Mouse (Mus musculus): Measurements from ENCODE around the gene Rbx1. TPM values are rescaled to one million over a fixed set of nuclear protein-coding genes. Genes with fewer than 3 reads are reported as not detected.
A peak's percentile ranks its signal among the peaks of the same experiment; 100 is the strongest.
"Not testable (repeated sequence)": the region's sequence is repeated elsewhere in the genome, so short reads cannot be mapped to it uniquely, and the experiment has no call there.

The Rbx1 gene
- total RNA-seq, 2 experiments from 2014 or later, result 124 to 137 TPM

DNA sequence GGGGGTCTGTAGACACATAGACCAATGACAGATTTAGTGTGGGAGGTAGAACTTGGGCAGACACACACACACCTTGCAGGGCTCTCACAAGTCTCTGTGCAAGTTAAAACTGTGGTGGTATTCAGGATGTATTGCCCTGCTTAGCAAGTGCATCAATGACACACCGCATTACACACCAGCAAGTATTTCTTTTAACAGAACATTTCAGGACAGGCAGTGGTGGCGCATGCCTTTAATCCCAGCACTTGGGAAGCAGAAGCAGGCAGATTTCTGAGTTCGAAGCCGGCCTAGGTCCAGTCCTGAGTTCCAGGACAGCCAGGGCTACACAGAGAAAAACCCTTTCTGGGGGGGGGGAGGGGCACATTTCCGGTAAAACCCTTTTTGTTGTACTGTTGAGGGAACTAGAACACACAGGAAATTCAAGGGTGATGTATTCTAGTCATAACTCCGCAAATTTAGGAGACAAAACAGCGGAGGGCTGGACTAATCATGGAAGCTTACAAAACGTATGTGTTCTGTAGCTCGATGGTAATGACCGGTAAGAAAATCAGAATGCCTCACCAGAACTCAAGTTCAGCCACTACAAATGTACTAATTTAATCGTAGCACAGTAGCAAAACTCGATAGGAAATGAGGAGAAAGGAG, 958 bp upstream of the Rbx1 start:
- no peak for TF ChIP-seq CTCF (conservative IDR thresholded peaks at IDR 0.05)
- no peak for DNase-seq (ENCODE audit: low spot score in 2 of 2)
- H3K27ac ChIP-seq, result peak overlapping the region; percentile 96

DNA sequence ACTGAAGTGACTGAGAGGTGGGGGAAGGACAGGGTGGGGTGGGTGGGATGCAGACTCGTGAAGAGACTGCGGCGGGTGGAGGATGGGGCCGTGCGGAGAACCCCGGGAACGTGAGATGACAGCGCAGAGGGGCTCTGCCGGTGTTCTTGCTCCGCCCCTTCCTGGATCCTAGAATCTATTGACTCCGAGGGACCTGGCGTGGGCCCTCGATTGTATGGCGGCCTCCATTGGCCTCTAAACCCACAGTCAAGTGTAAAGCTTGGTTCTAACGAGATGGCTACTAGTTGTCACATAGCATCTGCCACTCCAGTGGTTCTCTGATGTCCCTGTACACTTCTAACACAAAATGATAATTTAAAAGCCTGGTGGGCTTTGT, 630 bp downstream of the Rbx1 start:
- no peak for TF ChIP-seq CTCF (conservative IDR thresholded peaks at IDR 0.05)
- DNase-seq (ENCODE audit: low spot score in 2 of 2), result no peak
- peak overlapping the region; percentile 78 for H3K4me3 ChIP-seq
- H3K27ac ChIP-seq, result peak overlapping the region; percentile 96

More for the DNA sequence above, 958 bp upstream of the Rbx1 start:
- H3K4me3 ChIP-seq, result peak overlapping the region; percentile 78

DNA sequence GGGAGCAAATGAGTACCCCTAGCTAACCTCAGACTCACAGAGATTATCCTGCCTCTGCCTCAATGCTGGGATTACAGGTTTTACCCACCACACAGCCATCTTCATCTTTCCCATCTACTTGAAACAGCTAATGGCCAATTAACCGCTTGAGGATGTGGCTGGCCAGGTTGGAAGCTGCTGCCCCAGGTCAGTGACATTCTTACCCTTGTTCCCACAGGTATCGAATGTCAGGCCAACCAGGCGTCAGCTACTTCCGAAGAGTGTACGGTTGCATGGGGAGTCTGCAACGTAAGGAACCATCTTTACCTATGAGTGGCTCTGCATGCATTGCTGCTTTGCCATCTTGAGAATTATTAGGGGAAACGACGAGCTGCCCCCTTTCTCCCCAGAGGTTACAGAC, 4.6 kb downstream of the Rbx1 start:
- TF ChIP-seq CTCF (conservative IDR thresholded peaks at IDR 0.05), result no peak
- no peak overlapping the region for H3K27ac ChIP-seq
- H3K4me3 ChIP-seq, result no peak overlapping the region
- no peak for DNase-seq (ENCODE audit: low spot score in 2 of 2)

DNA sequence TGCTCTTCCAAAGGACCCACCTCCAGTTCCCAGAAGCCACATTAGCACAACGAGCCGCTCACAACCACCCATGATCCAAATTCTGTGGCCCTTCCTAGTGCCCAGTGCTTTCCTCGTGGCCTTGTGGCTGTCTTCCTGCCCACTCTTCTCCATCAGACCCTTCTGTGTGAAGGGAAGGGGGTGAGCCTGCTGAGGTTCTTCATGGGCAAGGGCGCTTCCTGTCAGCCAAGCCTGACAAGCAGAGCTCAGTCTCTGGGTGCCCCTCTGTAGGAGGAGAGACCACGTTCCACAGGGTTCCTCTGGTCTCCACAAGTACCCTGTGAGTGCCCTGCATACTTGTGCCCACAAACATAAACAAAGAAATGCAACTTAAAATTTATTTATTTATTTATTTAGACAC, 6.2 kb downstream of the Rbx1 start:
- TF ChIP-seq CTCF (conservative IDR thresholded peaks at IDR 0.05), result no peak
- no peak overlapping the region for H3K27ac ChIP-seq
- H3K4me3 ChIP-seq, result no peak overlapping the region
- DNase-seq (ENCODE audit: low spot score in 2 of 2), result no peak

DNA sequence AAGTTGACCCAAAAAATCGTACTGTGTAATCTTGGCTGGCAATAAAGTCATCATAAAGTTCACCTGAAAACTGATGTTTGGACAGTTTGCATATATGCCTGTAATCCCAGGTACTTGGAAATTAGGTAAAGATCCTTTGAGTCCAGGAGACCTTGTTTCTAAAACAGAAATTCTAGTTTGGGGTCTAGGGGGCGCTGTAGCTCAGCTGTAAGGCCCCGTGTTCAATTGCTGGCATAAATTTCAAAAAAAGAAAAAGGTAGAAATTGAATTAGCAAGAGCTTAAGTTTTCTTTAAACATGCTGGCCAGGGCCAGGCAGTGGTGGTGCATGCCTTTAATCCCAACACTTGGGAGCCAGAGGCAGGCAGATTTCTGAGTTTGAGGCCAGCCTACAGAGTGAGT, 9.6 kb downstream of the Rbx1 start:
- no peak overlapping the region for H3K4me3 ChIP-seq
- peak in 1 of 2 experiments; percentile 37 for DNase-seq (ENCODE audit: low spot score in 2 of 2)
- TF ChIP-seq CTCF (conservative IDR thresholded peaks at IDR 0.05), result peak; percentile 83
- no peak overlapping the region for H3K27ac ChIP-seq

DNA sequence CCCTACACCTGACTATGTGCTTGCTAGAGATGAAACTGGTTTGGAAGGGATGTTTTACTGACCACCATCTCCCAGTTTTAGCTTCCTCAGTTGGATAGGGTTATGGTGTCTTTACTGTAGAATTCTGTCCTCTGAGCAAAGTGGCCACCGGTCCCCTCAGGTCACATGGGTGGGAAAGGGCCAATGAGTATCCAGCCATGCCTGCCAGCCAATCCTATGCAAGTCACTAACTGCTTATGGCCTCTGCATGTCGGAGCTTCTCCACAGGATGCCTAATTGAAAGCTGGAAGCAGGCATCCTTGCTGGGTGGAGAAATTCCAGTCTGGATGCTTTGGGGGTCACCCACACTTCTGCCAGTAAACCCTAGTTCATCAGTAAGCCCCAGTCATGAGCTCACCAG, 10.5 kb downstream of the Rbx1 start:
- Histone ChIP-seq H3K4me3 (no peak overlapping the region), H3K27ac (no peak overlapping the region)
- DNase-seq (ENCODE audit: low spot score in 2 of 2), result no peak
- TF ChIP-seq CTCF (conservative IDR thresholded peaks at IDR 0.05), result no peak

DNA sequence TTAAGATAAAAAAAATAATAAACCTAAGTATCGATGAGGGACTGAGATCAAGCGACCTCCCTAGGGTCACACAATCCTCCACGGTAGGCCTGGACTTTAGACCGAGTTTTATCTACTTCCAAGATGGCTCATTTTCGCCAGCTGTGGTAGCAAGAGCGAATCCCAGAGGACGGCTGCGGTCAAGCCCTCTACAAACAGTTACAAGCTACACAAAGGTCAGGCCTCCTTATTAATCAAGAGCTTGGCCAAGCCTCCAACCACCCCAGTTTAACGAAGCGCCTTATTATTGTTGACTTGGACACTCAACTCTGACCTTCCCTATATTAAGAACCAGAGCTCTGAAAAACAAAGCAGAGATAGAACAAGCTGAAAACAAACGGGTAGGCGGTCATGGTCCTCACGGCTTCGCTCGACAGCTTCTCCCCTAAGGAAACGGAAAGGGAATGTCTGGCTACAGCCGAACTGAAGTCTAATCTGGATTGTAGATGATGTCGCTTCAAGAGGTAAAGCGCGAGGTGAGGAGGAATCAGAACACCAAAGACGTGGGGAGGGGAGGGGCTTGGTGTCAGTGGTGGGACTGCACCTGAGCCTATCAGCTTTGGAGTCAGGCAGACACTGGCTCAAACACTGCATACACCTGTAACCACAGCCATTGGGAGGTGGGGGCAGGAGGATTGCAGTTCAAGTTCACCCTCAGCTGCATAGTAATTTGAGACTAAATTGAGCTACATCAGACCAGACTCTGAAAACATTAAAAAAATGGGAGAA, 13.5 kb downstream of the Rbx1 start:
- H3K4me3 ChIP-seq, result no peak overlapping the region
- TF ChIP-seq CTCF (conservative IDR thresholded peaks at IDR 0.05), result no peak

DNA sequence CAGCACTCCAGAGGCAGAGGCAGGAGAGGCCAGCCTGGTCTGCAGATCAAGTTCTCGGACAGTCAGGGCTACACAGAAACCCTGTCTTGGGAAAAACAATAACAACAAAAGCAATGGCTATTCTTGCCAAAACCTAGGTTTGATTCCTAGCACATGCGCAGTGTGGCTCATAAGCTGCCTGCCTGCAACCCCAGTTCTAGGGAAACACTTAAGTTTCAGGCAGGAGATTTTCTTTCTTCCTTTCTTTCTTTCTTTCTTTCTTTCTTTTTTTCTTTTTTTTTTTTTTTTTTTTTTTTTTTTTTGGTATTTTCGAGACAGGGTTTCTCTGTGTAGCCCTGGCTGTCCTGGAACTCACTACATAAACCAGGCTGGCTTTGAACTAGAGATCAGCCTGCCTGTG, 14.2 kb downstream of the Rbx1 start:
- DNase-seq (ENCODE audit: low spot score in 2 of 2); H3K4me3 ChIP-seq; H3K27ac ChIP-seq: not testable (repeated sequence)

More for the DNA sequence above, 13.5 kb downstream of the Rbx1 start:
- DNase-seq (ENCODE audit: low spot score in 2 of 2), result no peak
- no peak overlapping the region for H3K27ac ChIP-seq

DNA sequence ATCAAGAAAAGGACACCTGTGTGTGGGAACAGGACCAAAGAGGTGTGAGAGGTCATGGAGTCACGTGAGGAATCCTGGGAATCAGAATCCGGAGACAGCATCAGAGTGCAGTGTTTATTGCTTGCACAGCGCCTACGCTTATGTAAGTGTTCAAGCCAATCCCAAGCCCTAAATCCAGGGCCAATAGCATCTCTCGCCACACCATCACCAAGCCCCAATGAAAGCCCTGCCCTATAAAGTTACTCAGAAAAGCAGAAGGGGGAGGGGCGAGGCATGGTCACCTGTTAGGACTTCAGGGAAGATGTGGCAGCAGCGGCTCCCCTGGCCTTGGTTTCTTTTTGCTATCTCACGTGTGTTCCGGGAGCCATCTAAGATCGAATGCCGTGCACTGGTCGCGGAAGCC, 14.9 kb downstream of the Rbx1 start:
- Histone ChIP-seq H3K4me3 (peak overlapping the region; percentile 51), H3K27ac (no peak overlapping the region)
- DNase-seq (ENCODE audit: low spot score in 2 of 2), result no peak
- TF ChIP-seq CTCF (conservative IDR thresholded peaks at IDR 0.05), result no peak

DNA sequence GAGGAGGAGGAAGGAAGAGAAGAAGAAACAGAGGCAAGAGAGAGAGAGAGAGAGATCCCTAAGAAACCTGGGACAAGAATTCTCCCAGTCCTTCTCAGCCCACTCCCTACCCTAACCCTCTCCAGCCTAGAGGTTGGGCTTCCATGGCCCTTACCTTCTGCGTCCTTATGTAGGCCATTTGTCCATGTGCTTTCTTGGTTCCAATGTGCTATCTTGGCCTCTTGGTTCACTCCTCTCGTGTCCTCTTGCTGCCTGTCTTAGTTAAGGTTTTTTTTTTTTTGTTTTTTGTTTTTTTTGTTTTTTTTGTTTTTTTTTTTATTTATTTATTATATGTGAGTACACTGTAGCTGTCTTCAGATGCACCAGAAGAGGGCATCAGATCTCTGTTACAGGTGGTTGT, 16.9 kb downstream of the Rbx1 start:
- peak; percentile 20; the same call in 1 of the 2 replicates for TF ChIP-seq CTCF (conservative IDR thresholded peaks at IDR 0.05)
- DNase-seq (ENCODE audit: low spot score in 2 of 2), result no peak
- Histone ChIP-seq H3K4me3 (no peak overlapping the region), H3K27ac (no peak overlapping the region)

DNA sequence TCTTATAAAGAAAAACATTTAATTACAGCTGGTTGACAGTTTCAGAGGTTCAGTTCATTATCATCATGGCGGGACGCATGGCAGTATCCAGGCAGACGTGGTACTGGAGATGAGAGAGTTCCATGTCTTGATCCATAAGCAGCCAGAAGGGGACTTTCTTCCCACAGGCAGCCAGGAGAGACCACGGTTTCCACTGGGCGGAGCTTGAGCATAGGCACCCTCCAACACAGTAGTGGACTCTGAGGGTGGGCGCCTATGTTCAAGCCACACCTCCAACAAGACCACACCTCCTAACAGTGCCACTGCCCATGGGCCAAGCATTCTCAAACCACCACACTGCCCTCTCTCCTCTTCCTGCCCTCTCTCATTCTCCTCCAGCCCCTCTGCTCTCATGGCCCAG, 17.6 kb downstream of the Rbx1 start:
- no peak for TF ChIP-seq CTCF (conservative IDR thresholded peaks at IDR 0.05)
- no peak for DNase-seq (ENCODE audit: low spot score in 2 of 2)
- Histone ChIP-seq H3K4me3 (no peak overlapping the region), H3K27ac (no peak overlapping the region)

DNA sequence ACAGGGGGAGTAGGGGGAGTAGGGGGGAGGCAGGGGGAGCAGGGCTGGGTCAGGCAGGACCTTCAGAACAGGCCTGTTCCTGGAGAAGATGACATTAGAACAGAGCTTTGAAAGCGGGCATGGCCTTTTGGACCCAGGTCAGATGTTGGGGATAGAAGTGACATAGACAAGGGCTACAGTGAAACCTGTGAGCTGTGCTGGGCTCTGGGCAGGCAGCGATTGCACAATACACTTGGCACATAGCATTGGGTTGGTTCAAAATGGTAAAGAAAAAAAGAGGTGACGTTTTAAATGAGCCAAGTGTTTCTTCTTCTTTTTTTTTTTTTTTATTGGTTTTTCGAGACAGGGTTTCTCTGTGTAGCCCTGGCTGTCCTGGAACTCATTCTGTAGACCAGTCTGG, 19.4 kb downstream of the Rbx1 start:
- TF ChIP-seq CTCF (conservative IDR thresholded peaks at IDR 0.05), result no peak
- no peak overlapping the region for H3K27ac ChIP-seq
- DNase-seq (ENCODE audit: low spot score in 2 of 2), result no peak
- no peak overlapping the region for H3K4me3 ChIP-seq

DNA sequence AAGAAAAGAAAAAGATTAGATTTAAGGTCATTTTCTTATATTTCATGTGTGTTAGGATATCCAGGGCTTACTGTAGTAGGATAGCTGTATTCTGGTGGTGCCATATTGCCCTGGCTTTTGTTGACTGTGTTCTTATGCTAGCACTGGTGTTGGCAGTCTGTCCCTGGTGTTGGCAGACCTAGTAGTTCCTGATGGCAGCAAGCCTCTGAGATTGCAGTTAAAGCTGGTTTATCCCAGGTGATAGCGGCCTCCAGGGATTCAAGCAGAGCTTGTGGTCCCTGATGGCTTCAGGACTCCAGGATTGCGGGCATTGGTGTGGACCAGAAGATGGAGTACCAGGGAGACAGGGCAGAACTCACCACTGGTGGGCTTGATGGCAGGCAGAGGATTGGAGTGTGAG, 37.4 kb downstream of the Rbx1 start:
- Histone ChIP-seq H3K27ac (no peak overlapping the region), H3K4me3 (no peak overlapping the region)
- no peak for DNase-seq (ENCODE audit: low spot score in 2 of 2)
- TF ChIP-seq CTCF (conservative IDR thresholded peaks at IDR 0.05), result no peak

DNA sequence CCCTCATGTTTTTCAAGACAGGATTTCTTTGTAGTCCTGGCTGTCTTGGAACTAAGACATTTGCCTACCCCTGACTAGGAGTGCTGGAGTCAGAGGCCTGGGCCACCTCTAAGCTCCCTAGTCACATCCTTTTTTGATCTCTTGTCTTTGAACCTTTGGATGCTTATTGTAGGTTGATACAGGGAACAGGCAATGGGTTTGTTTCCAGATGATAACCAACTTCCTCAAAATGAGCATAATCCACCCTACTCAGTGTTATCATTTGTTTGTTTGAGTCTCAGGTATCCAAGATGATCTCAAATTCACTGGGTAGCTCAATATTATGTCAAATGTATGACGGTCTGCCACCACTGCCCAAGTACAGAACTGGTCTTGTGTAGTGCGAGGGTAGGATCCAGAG, 37.9 kb downstream of the Rbx1 start:
- no peak overlapping the region for H3K4me3 ChIP-seq
- no peak overlapping the region for H3K27ac ChIP-seq
- TF ChIP-seq CTCF (conservative IDR thresholded peaks at IDR 0.05), result no peak
- no peak for DNase-seq (ENCODE audit: low spot score in 2 of 2)

Data from layer of hippocampus, adult 2 months (tissue).